Mouse (Mus musculus) liver, adult 2 months (tissue): Measurements from ENCODE around the gene Soat1. TPM values are rescaled to one million over a fixed set of nuclear protein-coding genes. Genes with fewer than 3 reads are reported as not detected.
"Not testable (repeated sequence)": the region's sequence is repeated elsewhere in the genome, so short reads cannot be mapped to it uniquely, and the experiment has no call there.

Experiments used
- DNase-seq: peaks from one replicate; pipeline ENCODE4 v3.0.0-alpha.2; 2011; ENCODE audit warnings: low read depth, low spot score; ENCODE audit errors: extremely low read depth
- H3K27ac ChIP-seq: fragments of 200-500 bp; replicated peaks from 2 replicates; pipeline ENCODE4 v1.5.1; 2012; ENCODE audit warnings: low read depth, mild to moderate bottlenecking, control low read depth, inconsistent platforms, low read length; ENCODE audit not compliant: insufficient read depth
- H3K27me3 ChIP-seq: fragments of 200-500 bp; 2 replicates; pipeline ENCODE4 v1.6.1; 2012; ENCODE audit warnings: mild to moderate bottlenecking, moderate library complexity, low read length, inconsistent platforms; ENCODE audit not compliant: control insufficient read depth, insufficient read depth
- H3K36me3 ChIP-seq: fragments of 200-500 bp; 2 replicates; pipeline ENCODE4 v1.6.1; 2012; ENCODE audit warnings: low read length, inconsistent platforms; ENCODE audit not compliant: control insufficient read depth, insufficient read depth
- H3K4me1 ChIP-seq: fragments of 200-500 bp; 2 replicates; pipeline ENCODE4 v1.6.1; 2011; ENCODE audit warnings: low read length; ENCODE audit not compliant: control insufficient read depth, insufficient read depth
- H3K4me3 ChIP-seq: fragments of 200-500 bp; 2 replicates; pipeline ENCODE4 v1.5.1; 2011; ENCODE audit warnings: low read depth, mild to moderate bottlenecking, control low read depth, low read length, moderate library complexity; ENCODE audit not compliant: insufficient read depth
- H3K79me2 ChIP-seq: fragments of 200-500 bp; 2 replicates; pipeline ENCODE4 v1.6.1; 2012; ENCODE audit warnings: inconsistent platforms, mild to moderate bottlenecking, low read length, moderate library complexity; ENCODE audit not compliant: control insufficient read depth, insufficient read depth
- H3K9ac ChIP-seq: fragments of 200-500 bp; 2 replicates; pipeline ENCODE4 v1.6.1; 2012; ENCODE audit warnings: low read depth, mild to moderate bottlenecking, control low read depth, inconsistent platforms, low read length
- CTCF ChIP-seq: fragments of 200-500 bp; IDR thresholded peaks from 2 replicates; pipeline ENCODE4 v1.5.1; 2011; ENCODE audit warnings: low read depth, low read length, control low read depth
- POLR2A ChIP-seq: fragments of 200-500 bp; IDR thresholded peaks from 2 replicates; pipeline ENCODE4 v1.6.1; 2011; ENCODE audit warnings: low read length, control low read depth; ENCODE audit not compliant: insufficient read depth; ENCODE audit errors: extremely low read depth
- WGBS: fragments of 180-500 bp; shearing (Covaris S2); methylation state at CpG from one replicate; pipeline ENCODE4 v1.1.7; 2018; 5-methylcytosine and 5-hydroxymethylcytosine counted together
- polyA plus RNA-seq: library from polyadenylated mRNA; depleted of rRNA; stranded (reverse); fragments of >200 nt; gene quantifications from 2 replicates; pipeline ENCODE4 v1.2.3, GENCODE M21; 2012; rRNA removed
- total RNA-seq: library from RNA; depleted of rRNA; stranded (reverse); fragments of >200 nt; gene quantifications from 2 replicates; pipeline ENCODE4 v1.2.3, GENCODE M21; 2014; rRNA removed

Gene Soat1
- total RNA-seq (5.9 and 7.7 TPM in 2 replicates), polyA plus RNA-seq (1.2 and 2.4 TPM in 2 replicates)

DNA sequence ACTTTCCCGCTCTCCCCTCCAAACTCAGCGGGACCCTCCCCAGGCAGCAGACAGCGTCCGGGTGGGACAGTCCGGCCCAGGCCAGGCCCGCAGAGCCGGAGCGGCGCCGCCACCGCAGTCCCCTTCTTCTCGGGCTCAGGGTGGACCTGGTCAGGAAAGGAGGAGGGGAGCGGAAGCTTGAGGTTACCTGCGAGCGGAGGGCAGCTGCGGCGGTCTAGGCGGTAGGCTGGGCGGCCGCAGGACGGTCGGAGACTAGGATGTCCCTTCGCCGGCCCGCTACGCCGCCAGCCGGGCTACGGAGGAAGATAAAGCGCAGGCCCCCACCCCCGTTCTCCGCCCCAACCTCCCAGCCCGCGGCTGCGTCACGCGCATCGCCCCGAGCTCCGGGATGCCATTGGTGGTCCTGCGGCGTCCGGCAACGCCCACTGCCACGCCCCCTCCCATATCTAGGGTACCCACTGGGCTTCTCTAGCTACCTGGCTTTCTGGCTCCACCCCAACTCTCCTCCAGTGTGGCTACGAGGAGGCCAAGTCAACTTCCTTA, at the start of gene Soat1:
Gene Soat1, minus strand, starts transcription at position 371 of the 543 bp plus-strand sequence.
- WGBS, result 2% methylated on average over 38 of the region's 46 CpGs
- H3K4me3 ChIP-seq, result peak within 1 kb of the TSS; percentile 90
- peaks cover 5% of the 10 kb centered on the region; the same call in 1 of the 2 replicates for H3K4me1 ChIP-seq
- peaks cover 18% of the 10 kb centered on the region for H3K27me3 ChIP-seq
- H3K9ac ChIP-seq, result peak within 1 kb of the TSS; percentile 82
- no peaks in the 10 kb centered on the region for H3K36me3 ChIP-seq
- peak within 1 kb of the TSS; percentile 25; the same call in 1 of the 2 replicates for H3K27ac ChIP-seq
- TF ChIP-seq POLR2A, result no peak
- TF ChIP-seq CTCF, result no peak
- no peaks in the 10 kb centered on the region for H3K79me2 ChIP-seq
- DNase-seq, result no peak

DNA sequence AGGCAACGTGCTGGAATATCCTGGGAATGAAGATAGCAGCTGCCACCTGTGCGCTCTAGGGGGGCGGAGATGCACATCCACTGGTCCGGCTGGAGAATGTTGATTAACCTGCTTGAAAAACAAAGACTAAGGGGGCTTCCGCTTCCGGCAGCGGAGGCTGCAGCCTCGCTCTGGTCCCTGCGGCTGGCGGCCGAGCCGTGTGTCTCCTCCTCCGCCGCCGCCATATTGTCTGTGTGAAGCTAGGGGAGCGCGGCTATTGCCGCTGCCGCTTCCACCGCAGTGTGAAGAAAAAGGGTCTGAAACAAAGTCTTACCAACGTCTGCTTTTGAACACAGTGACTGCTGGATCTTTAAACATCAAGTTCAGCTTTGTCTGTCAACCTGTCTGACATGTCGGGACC, 49.7 kb upstream of the Soat1 start, which contains the start of gene Gm10031:
Gene Gm10031, plus strand, starts transcription at position 171 of the 400 bp plus-strand sequence.
- H3K4me3 ChIP-seq, H3K79me2 ChIP-seq, H3K36me3 ChIP-seq, DNase-seq, H3K27me3 ChIP-seq, H3K4me1 ChIP-seq, H3K27ac ChIP-seq, H3K9ac ChIP-seq: not testable (repeated sequence)
- 93% methylated on average over 22 of the region's 22 CpGs for WGBS

DNA sequence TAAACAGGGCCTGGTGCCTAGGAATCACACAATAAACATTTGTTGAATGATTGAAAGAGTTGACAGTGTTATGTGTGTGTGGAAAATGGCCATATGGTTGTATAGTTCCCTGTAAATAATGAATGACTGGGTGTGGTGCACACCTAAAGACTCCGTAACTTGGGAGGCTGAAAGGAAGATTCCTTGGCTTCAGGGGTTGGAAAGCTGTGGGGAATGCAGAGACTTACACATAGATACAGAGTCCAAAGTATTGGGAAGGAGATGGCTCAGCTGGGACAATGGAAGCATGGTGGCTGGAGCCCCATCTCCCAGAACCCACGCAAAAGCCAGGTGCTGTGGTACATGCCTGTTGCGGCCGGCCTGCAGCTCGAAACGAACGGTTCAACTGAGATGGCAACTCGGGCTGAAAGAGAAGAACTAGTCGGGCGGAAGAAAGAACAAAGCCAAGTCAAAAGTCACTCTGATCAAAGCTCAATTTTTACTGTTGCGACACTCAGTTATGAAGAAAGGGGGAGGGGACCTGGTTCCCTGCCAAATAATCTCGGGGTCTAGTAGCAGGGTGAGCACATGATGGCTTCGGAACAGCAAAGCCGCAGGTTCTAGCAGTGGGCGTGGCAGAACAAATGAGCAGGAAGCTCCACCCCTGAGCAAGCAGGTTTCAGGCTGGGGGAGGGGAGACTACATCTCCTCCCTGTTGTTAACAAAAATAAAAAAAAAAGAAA, 47.8 kb upstream of the Soat1 start:
- TF ChIP-seq POLR2A (no peak), CTCF (no peak)
- H3K79me2 ChIP-seq, result no peaks in the 10 kb centered on the region
- H3K9ac ChIP-seq, result no peak overlapping the region
- 29% methylated on average over 15 of the region's 15 CpGs for WGBS
- no peaks in the 10 kb centered on the region for H3K36me3 ChIP-seq
- no peak overlapping the region for H3K4me3 ChIP-seq
- peaks cover 7% of the 10 kb centered on the region; the same call in 1 of the 2 replicates for H3K27me3 ChIP-seq
- H3K4me1 ChIP-seq, result peaks cover 5% of the 10 kb centered on the region; the same call in 1 of the 2 replicates
- H3K27ac ChIP-seq, result no peak overlapping the region
- DNase-seq, result peak; percentile 60

DNA sequence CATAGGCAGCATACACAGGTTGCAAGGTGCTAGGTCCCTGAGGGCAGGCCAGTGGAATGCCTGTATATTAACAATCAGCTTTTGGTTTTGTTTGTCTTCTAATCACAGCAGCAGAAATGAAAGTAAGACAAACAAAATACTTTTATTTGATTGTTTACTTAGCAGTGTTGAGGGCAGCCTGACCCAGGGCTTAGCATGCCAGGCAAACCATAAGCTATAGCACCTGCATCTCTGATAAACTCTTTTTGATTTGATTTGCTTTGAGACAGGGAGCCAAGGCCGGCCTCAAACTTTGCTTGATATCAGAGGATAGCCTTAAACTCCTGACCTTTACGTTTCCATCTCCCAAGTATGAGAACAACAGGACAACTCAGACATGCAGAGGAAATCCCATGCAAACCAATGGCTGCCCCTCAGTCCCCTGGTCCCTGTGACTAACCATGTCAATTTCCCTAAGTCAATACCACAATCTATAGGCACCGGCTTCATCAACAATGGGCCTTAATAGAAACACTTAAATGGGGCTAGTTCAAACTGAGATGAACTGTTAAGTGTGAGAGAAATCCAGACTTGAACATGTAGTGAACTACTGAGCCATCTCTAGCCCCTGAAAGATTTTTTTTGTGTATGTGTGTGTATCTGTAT, 46.1 kb upstream of the Soat1 start:
- no peak overlapping the region for H3K27ac ChIP-seq
- H3K79me2 ChIP-seq, result no peaks in the 10 kb centered on the region
- peaks cover 7% of the 10 kb centered on the region; the same call in 1 of the 2 replicates for H3K27me3 ChIP-seq
- H3K4me3 ChIP-seq, result no peak overlapping the region
- no peak overlapping the region for H3K9ac ChIP-seq
- H3K4me1 ChIP-seq, result peaks cover 5% of the 10 kb centered on the region; the same call in 1 of the 2 replicates
- H3K36me3 ChIP-seq, result no peaks in the 10 kb centered on the region
- TF ChIP-seq CTCF, result no peak
- no peak for TF ChIP-seq POLR2A
- DNase-seq, result peak; percentile 10
- 72% methylated on average over 3 of the region's 3 CpGs for WGBS

DNA sequence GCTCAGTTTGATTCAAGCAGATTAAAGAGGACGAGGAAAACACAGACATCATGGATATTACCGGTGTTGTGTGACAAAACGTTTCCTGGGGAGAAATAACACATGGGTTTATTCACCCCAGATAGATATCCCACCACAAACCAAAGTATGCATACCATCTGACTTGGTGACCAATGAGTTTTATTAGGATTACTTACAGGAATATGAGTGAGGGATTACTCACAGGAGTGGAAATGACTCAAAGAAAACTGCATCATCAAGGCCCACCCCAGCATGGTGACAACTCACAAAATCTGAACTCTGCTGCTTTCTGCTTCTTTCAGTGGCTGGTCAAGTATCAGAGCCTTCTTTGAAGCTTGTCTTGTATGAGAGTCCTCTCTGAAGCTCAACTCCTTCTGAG, 33.6 kb upstream of the Soat1 start:
- 89% methylated on average over 3 of the region's 3 CpGs for WGBS
- DNase-seq, result no peak
- H3K4me3 ChIP-seq, result no peak overlapping the region
- TF ChIP-seq CTCF (no peak), POLR2A (no peak)
- no peaks in the 10 kb centered on the region for H3K79me2 ChIP-seq
- peaks cover 4% of the 10 kb centered on the region; the same call in 1 of the 2 replicates for H3K27me3 ChIP-seq
- H3K4me1 ChIP-seq, result no peaks in the 10 kb centered on the region
- H3K27ac ChIP-seq, result no peak overlapping the region
- no peak overlapping the region for H3K9ac ChIP-seq
- no peaks in the 10 kb centered on the region for H3K36me3 ChIP-seq

DNA sequence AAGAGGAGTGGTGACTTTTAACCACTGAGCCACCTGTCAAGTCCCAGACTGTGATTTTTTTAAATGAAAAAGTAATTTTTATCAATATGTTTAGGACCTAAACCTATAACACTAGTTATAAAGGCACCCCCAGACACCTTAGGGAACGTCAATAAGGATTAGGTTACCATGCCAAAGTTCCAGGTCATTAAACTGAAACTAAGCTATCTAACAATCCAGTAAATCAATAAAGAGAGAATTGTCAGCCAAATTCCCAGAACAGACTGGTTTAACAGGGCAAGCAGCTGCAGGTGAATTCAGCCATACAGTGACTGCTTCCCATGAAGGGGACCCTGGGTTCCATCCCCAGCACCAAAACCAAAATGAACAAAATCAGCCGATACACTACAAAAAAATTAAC, 31.8 kb upstream of the Soat1 start:
- H3K79me2 ChIP-seq, result no peaks in the 10 kb centered on the region
- no peak overlapping the region for H3K4me3 ChIP-seq
- no peak overlapping the region for H3K9ac ChIP-seq
- H3K4me1 ChIP-seq, result no peaks in the 10 kb centered on the region
- no peak for TF ChIP-seq POLR2A
- TF ChIP-seq CTCF, result no peak
- DNase-seq, result peak; percentile 92
- H3K27ac ChIP-seq, result no peak overlapping the region
- H3K36me3 ChIP-seq, result no peaks in the 10 kb centered on the region
- H3K27me3 ChIP-seq, result peaks cover 5% of the 10 kb centered on the region; the same call in 1 of the 2 replicates
- 44% methylated on average over 2 of the region's 2 CpGs for WGBS
